Mouse (Mus musculus): ENCODE results near the gene Ncoa5. TPM values are rescaled to one million over a fixed set of nuclear protein-coding genes. Genes with fewer than 3 reads are reported as not detected.
A peak's percentile ranks its signal among the peaks of the same experiment; 100 is the strongest.

Gene Ncoa5
- polyA plus RNA-seq, 1 experiment from 2014 or later = 17.3 TPM

GRCm38 (mm10) chr2:164960716-164961441, 73.8 kb downstream of the Ncoa5 start, which contains the start of gene Slc12a5:
TSS of gene Slc12a5 (plus strand) at chr2:164960802.
- Histone ChIP-seq H3K9me3 (ENCODE audit: control insufficient read depth, low read length) (no peaks in the 10 kb centered on the region), H3K27me3 (ENCODE audit: control insufficient read depth, insufficient read depth, low read length) (no peaks in the 10 kb centered on the region), H3K4me2 (replicated peaks; ENCODE audit: low read depth) (peak within 1 kb of the TSS; percentile 72), H3K4me3 (ENCODE audit: low read depth, low read length) (peak within 1 kb of the TSS; percentile 52), H3K27ac (replicated peaks) (no peak within 1 kb of the TSS), H3K4me1 (replicated peaks; ENCODE audit: control insufficient read depth, insufficient read depth) (no peaks in the 10 kb centered on the region; the same call in 1 of the 2 replicates), H3K9ac (ENCODE audit: low read length) (peak within 1 kb of the TSS; percentile 35; the same call in 1 of the 2 replicates), H3K36me3 (ENCODE audit: control insufficient read depth, insufficient read depth, low read length) (no peaks in the 10 kb centered on the region)
- peak; percentile 46; the same call in 1 of the 2 replicates for ATAC-seq (ENCODE audit: low FRiP score, low TSS enrichment)
- WGBS = 2% methylated on average over 45 of the region's 54 CpGs
- peak; percentile 70 for DNase-seq (ENCODE audit: low spot score)
- TF ChIP-seq EP300 (optimal IDR thresholded peaks at IDR 0.05) (no peak), CTCF (IDR thresholded peaks at IDR 0.05; ENCODE audit: low read depth) (no peak)

- Histone ChIP-seq H3K27ac (replicated peaks) (no peak overlapping the region), H3K4me3 (ENCODE audit: low read depth, low read length) (no peak overlapping the region), H3K4me1 (replicated peaks; ENCODE audit: control insufficient read depth, insufficient read depth) (no peaks in the 10 kb centered on the region; the same call in 1 of the 2 replicates), H3K4me2 (replicated peaks; ENCODE audit: low read depth) (no peak overlapping the region), H3K27me3 (ENCODE audit: control insufficient read depth, insufficient read depth, low read length) (no peaks in the 10 kb centered on the region), H3K9me3 (ENCODE audit: control insufficient read depth, low read length) (no peaks in the 10 kb centered on the region), H3K9ac (ENCODE audit: low read length) (no peak overlapping the region), H3K36me3 (ENCODE audit: control insufficient read depth, insufficient read depth, low read length) (no peaks in the 10 kb centered on the region)
- WGBS = 59% methylated on average over 9 of the region's 9 CpGs
- ATAC-seq (ENCODE audit: low FRiP score, low TSS enrichment) = no peak
- DNase-seq (ENCODE audit: low spot score) = no peak
- peak; percentile 35; the same call in 1 of the 2 replicates for TF ChIP-seq CTCF (IDR thresholded peaks at IDR 0.05; ENCODE audit: low read depth)
- no peak for TF ChIP-seq EP300 (optimal IDR thresholded peaks at IDR 0.05)
Observed at GRCm38 (mm10) chr2:164957548-164958315, 76.9 kb downstream of the Ncoa5 start.

GRCm38 (mm10) chr2:164956195-164956594, 78.5 kb downstream of the Ncoa5 start:
- 31% methylated on average over 5 of the region's 5 CpGs for WGBS
- H3K4me3 ChIP-seq (ENCODE audit: low read depth, low read length) = no peak overlapping the region
- peaks cover under 1% of the 10 kb centered on the region; the same call in 1 of the 2 replicates for H3K27me3 ChIP-seq (ENCODE audit: control insufficient read depth, insufficient read depth, low read length)
- H3K36me3 ChIP-seq (ENCODE audit: control insufficient read depth, insufficient read depth, low read length) = no peaks in the 10 kb centered on the region
- no peak overlapping the region for H3K9ac ChIP-seq (ENCODE audit: low read length)
- no peaks in the 10 kb centered on the region; the same call in 1 of the 2 replicates for H3K4me1 ChIP-seq (replicated peaks; ENCODE audit: control insufficient read depth, insufficient read depth)
- no peak overlapping the region for H3K27ac ChIP-seq (replicated peaks)
- no peak for TF ChIP-seq CTCF (IDR thresholded peaks at IDR 0.05; ENCODE audit: low read depth)
- no peak for TF ChIP-seq EP300 (optimal IDR thresholded peaks at IDR 0.05)
- DNase-seq (ENCODE audit: low spot score) (no peak), ATAC-seq (ENCODE audit: low FRiP score, low TSS enrichment) (no peak)
- no peaks in the 10 kb centered on the region for H3K9me3 ChIP-seq (ENCODE audit: control insufficient read depth, low read length)
- no peak overlapping the region for H3K4me2 ChIP-seq (replicated peaks; ENCODE audit: low read depth)

- H3K27ac ChIP-seq (replicated peaks) = no peak overlapping the region
- 56% methylated on average over 4 of the region's 4 CpGs for WGBS
- peaks cover 2% of the 10 kb centered on the region; the same call in 1 of the 2 replicates for H3K27me3 ChIP-seq (ENCODE audit: control insufficient read depth, insufficient read depth, low read length)
- no peaks in the 10 kb centered on the region; the same call in 1 of the 2 replicates for H3K4me1 ChIP-seq (replicated peaks; ENCODE audit: control insufficient read depth, insufficient read depth)
- ATAC-seq (ENCODE audit: low FRiP score, low TSS enrichment) (no peak), DNase-seq (ENCODE audit: low spot score) (no peak)
- H3K9ac ChIP-seq (ENCODE audit: low read length) = no peak overlapping the region
- H3K4me3 ChIP-seq (ENCODE audit: low read depth, low read length) = no peak overlapping the region
- H3K9me3 ChIP-seq (ENCODE audit: control insufficient read depth, low read length) = no peaks in the 10 kb centered on the region
- H3K4me2 ChIP-seq (replicated peaks; ENCODE audit: low read depth) = no peak overlapping the region
- peak; percentile 8; the same call in 1 of the 2 replicates for TF ChIP-seq CTCF (IDR thresholded peaks at IDR 0.05; ENCODE audit: low read depth)
- TF ChIP-seq EP300 (optimal IDR thresholded peaks at IDR 0.05) = no peak
- H3K36me3 ChIP-seq (ENCODE audit: control insufficient read depth, insufficient read depth, low read length) = no peaks in the 10 kb centered on the region
Observed at GRCm38 (mm10) chr2:164955725-164956124, 78.9 kb downstream of the Ncoa5 start.

- peak; percentile 84 for ATAC-seq (ENCODE audit: low FRiP score, low TSS enrichment)
- Histone ChIP-seq H3K4me1 (replicated peaks; ENCODE audit: control insufficient read depth, insufficient read depth) (no peaks in the 10 kb centered on the region; the same call in 1 of the 2 replicates), H3K27ac (replicated peaks) (no peak overlapping the region), H3K9ac (ENCODE audit: low read length) (no peak overlapping the region), H3K4me3 (ENCODE audit: low read depth, low read length) (no peak overlapping the region), H3K9me3 (ENCODE audit: control insufficient read depth, low read length) (no peaks in the 10 kb centered on the region), H3K27me3 (ENCODE audit: control insufficient read depth, insufficient read depth, low read length) (peaks cover 15% of the 10 kb centered on the region; the same call in 1 of the 2 replicates), H3K36me3 (ENCODE audit: control insufficient read depth, insufficient read depth, low read length) (no peaks in the 10 kb centered on the region), H3K4me2 (replicated peaks; ENCODE audit: low read depth) (no peak overlapping the region; the same call in 1 of the 2 replicates)
- WGBS = under 1% methylated on average over 21 of the region's 21 CpGs
- TF ChIP-seq CTCF (IDR thresholded peaks at IDR 0.05; ENCODE audit: low read depth) (peak; percentile 94), EP300 (optimal IDR thresholded peaks at IDR 0.05) (no peak)
- DNase-seq (ENCODE audit: low spot score) = peak; percentile 88
Observed at GRCm38 (mm10) chr2:164953224-164953623, 81.4 kb downstream of the Ncoa5 start.

All from stomach, postnatal 0 days (tissue).